Mouse (Mus musculus) adipocyte (in vitro differentiated cells): Measurements from ENCODE around the gene Ube2e3.

Source experiments
- DNase-seq: peaks from one replicate; pipeline ENCODE4 v3.0.0-alpha.2; 2016; ENCODE audit warnings: low spot score

Ube2e3 gene

GRCm38 (mm10) chr2:78867726-78868510 is at the start of gene Ube2e3:
Gene Ube2e3 (plus strand): TSS chr2:78868124.
- DNase-seq = no peak

- DNase-seq = no peak
Observed at GRCm38 (mm10) chr2:78829887-78830286, 38.0 kb upstream of the Ube2e3 start.

GRCm38 (mm10) chr2:78841494-78842224 is 26.3 kb upstream of the Ube2e3 start:
- DNase-seq = no peak

- DNase-seq = no peak
Observed at GRCm38 (mm10) chr2:78844365-78844764, 23.6 kb upstream of the Ube2e3 start.

- DNase-seq = no peak
Observed at GRCm38 (mm10) chr2:78845274-78845673, 22.6 kb upstream of the Ube2e3 start.

- DNase-seq = no peak
Observed at GRCm38 (mm10) chr2:78845717-78846116, 22.2 kb upstream of the Ube2e3 start.

GRCm38 (mm10) chr2:78854315-78854714 is 13.6 kb upstream of the Ube2e3 start:
- no peak for DNase-seq

- no peak for DNase-seq
Observed at GRCm38 (mm10) chr2:78858628-78859027, 9.3 kb upstream of the Ube2e3 start.

GRCm38 (mm10) chr2:78859266-78860087 is 8.4 kb upstream of the Ube2e3 start:
- DNase-seq = no peak

GRCm38 (mm10) chr2:78860088-78860372 is 7.9 kb upstream of the Ube2e3 start:
- DNase-seq = no peak

GRCm38 (mm10) chr2:78864116-78864515 is 3.8 kb upstream of the Ube2e3 start:
- DNase-seq = no peak

GRCm38 (mm10) chr2:78864866-78865265 is 3.1 kb upstream of the Ube2e3 start:
- DNase-seq = no peak

GRCm38 (mm10) chr2:78868511-78868854 is 559 bp downstream of the Ube2e3 start:
- DNase-seq = peak; percentile 80

GRCm38 (mm10) chr2:78868951-78869720 is 1.2 kb downstream of the Ube2e3 start:
- peak; percentile 63 for DNase-seq

GRCm38 (mm10) chr2:78869721-78870442 is 2.0 kb downstream of the Ube2e3 start:
- peak; percentile 68 for DNase-seq

GRCm38 (mm10) chr2:78870443-78871025 is 2.6 kb downstream of the Ube2e3 start:
- peak; percentile 44 for DNase-seq

- DNase-seq = no peak
Observed at GRCm38 (mm10) chr2:78871971-78872860, 4.3 kb downstream of the Ube2e3 start.

GRCm38 (mm10) chr2:78873946-78874345 is 6.0 kb downstream of the Ube2e3 start:
- no peak for DNase-seq

- DNase-seq = no peak
Observed at GRCm38 (mm10) chr2:78876002-78876401, 8.1 kb downstream of the Ube2e3 start.

GRCm38 (mm10) chr2:78882068-78882467 is 14.1 kb downstream of the Ube2e3 start:
- no peak for DNase-seq
